Mouse (Mus musculus) left cerebral cortex, postnatal 36 days (tissue): Measurements from ENCODE around the gene Rpa1. TPM values are rescaled to one million over a fixed set of nuclear protein-coding genes. Genes with fewer than 3 reads are reported as not detected.

Source experiments
- DNase-seq, 2 experiments: peaks; one replicate each; pipeline ENCODE4 v3.0.0; 2021 to 2022; ENCODE audit warnings: low spot score in 2 of 2, mixed read lengths in 1 of 2
- intact Hi-C: fragments of 180-260 bp; cut with DNase I; formaldehyde crosslinking; loops from one replicate; pipeline ENCODE4 v1.15.1; 2025
- microRNA-seq: library from miRNA; unstranded; fragments of <30 nt; microRNA quantifications from one replicate; pipeline ENCODE4 v1.2.0, GENCODE M21; 2022
- total RNA-seq, 2 experiments: library from RNA; stranded (reverse); gene quantifications; 2 replicates each; pipeline ENCODE4 v1.2.3; 2021

The Rpa1 gene
- total RNA-seq, 2 experiments from 2014 or later, result 44.0 to 47.1 TPM

- intact Hi-C loops, result no loop called here
These were observed 98.5 kb downstream of the Rpa1 start for GRCm38 (mm10) chr11:75249588-75249987.

More at GRCm38 (mm10) chr11:75249588-75249987, 98.5 kb downstream of the Rpa1 start:
- DNase-seq, result no peak

Small RNAs within 50 kb of the gene (microRNA-seq; reads per million reads assigned to microRNA genes)
- not detected for gene Gm47300

Other genes with a start within 250 kb of the Rpa1 start
- 1 to 10 TPM; 2.7 to 3.3 TPM for gene Hic1, start 178.8 kb downstream of the Rpa1 start, total RNA-seq
- gene Ovca2, start 169.5 kb downstream of the Rpa1 start, total RNA-seq, result 10 to 100 TPM; 11.0 to 13.3 TPM
- 10 to 100 TPM; 25.3 to 25.6 TPM for gene Dph1, start 157.1 kb downstream of the Rpa1 start, total RNA-seq
- 10 to 100 TPM; 83.5 to 88.3 TPM for gene Rtn4rl1, start 154.5 kb downstream of the Rpa1 start, total RNA-seq
- 10 to 100 TPM; 13.2 to 16.4 TPM for gene Smyd4, start 109 bp upstream of the Rpa1 start, total RNA-seq
- gene Serpinf1, start 74.4 kb upstream of the Rpa1 start, total RNA-seq, result 10 to 100 TPM; 13.9 to 18.7 TPM
- gene Serpinf2, start 91.3 kb upstream of the Rpa1 start, total RNA-seq, result under 1 TPM in 1 of 2 experiments, not detected in 1; 0.22 TPM
- gene Wdr81, start 106.4 kb upstream of the Rpa1 start, total RNA-seq, result 10 to 100 TPM; 20.1 to 20.4 TPM
- under 1 TPM in 1 of 2 experiments, not detected in 1; 0.47 TPM for gene Tlcd2, start 113.4 kb upstream of the Rpa1 start, total RNA-seq
- 100 to 1,000 TPM; 127 to 138 TPM for gene Prpf8, start 138.5 kb upstream of the Rpa1 start, total RNA-seq
- gene Rilp, start 161.8 kb upstream of the Rpa1 start, total RNA-seq, result 1 to 10 TPM; 1.9 to 2.3 TPM
- gene Scarf1, start 165.2 kb upstream of the Rpa1 start, total RNA-seq, result 1 to 10 TPM; 1.2 to 1.8 TPM
- gene Slc43a2, start 183.4 kb upstream of the Rpa1 start, total RNA-seq, result 10 to 100 TPM; 51.1 to 63.1 TPM
- 100 to 1,000 TPM; 315 to 349 TPM for gene Pitpna, start 239.8 kb upstream of the Rpa1 start, total RNA-seq